Mouse (Mus musculus) hindbrain, embryonic 10.5 days (tissue): ENCODE measurements at regions not wholly inside any gene's neighbourhood (a gene's known extent, or its start where the extent isn't known, plus 50 kb on each side); places are given as distances from the start of the nearest gene placed in this dataset.
A peak's percentile ranks its signal among the peaks of the same experiment; 100 is the strongest.

Source experiments
- DNase-seq: peaks from one replicate; pipeline ENCODE4 v3.0.0-alpha.2; 2017; ENCODE audit warnings: low spot score
- H3K27ac ChIP-seq: fragments of 300-500 bp; sonication (generic); 2 replicates; pipeline ENCODE4 v1.5.1; 2016; ENCODE audit warnings: mild to moderate bottlenecking, moderate library complexity
- H3K27me3 ChIP-seq: fragments of 300-500 bp; sonication (generic); 2 replicates; pipeline ENCODE4 v1.6.1; 2016; ENCODE audit warnings: mild to moderate bottlenecking; ENCODE audit not compliant: poor library complexity, insufficient read depth, severe bottlenecking
- H3K36me3 ChIP-seq: fragments of 300-500 bp; sonication (generic); 2 replicates; pipeline ENCODE4 v1.6.1; 2016; ENCODE audit warnings: mild to moderate bottlenecking, moderate library complexity
- H3K4me1 ChIP-seq: fragments of 300-500 bp; sonication (generic); replicated peaks from 2 replicates; pipeline ENCODE4 v1.6.1; 2016; ENCODE audit warnings: mild to moderate bottlenecking
- H3K4me3 ChIP-seq: fragments of 300-500 bp; sonication (generic); 2 replicates; pipeline ENCODE4 v1.5.1; 2016; ENCODE audit warnings: mild to moderate bottlenecking, moderate library complexity
- H3K9me3 ChIP-seq: fragments of 300-500 bp; sonication (generic); 2 replicates; pipeline ENCODE4 v1.6.1; 2016; ENCODE audit warnings: mild to moderate bottlenecking, moderate library complexity
- WGBS: fragments of 180-500 bp; shearing (Covaris S2); methylation state at CpG from one replicate; pipeline ENCODE4 v1.1.7; 2016; 5-methylcytosine and 5-hydroxymethylcytosine counted together

DNA sequence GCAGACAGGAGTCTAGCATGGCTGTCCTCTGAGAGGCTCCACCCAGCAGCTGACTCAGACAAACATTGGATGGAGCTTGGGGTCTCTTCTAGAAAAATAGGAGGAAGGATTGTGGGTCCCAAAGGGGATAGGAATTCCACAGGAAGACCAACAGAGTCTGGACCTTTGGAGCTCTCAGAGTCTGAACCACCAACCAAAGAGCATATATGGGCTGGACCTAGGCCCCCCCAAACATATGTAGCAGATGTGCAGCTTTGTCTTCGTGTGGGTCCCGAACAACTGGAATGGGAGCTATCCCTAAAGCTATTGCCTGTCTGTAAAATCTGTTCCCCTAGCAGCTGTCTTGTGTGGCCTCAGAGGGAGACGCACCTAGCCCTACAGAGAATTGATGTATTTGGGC, 50.1 kb upstream of the Cpm start:
- Histone ChIP-seq H3K27ac (no peak overlapping the region), H3K27me3 (no peaks in the 10 kb centered on the region), H3K4me3 (no peak overlapping the region), H3K36me3 (no peaks in the 10 kb centered on the region), H3K4me1 (peaks cover 13% of the 10 kb centered on the region), H3K9me3 (no peaks in the 10 kb centered on the region)
- no peak for DNase-seq
- 87% methylated on average over 3 of the region's 3 CpGs for WGBS

GRCm38 (mm10) chr10:117578696-117579146, 50.6 kb upstream of the Cpm start:
- Histone ChIP-seq H3K27me3 (no peaks in the 10 kb centered on the region), H3K36me3 (no peaks in the 10 kb centered on the region), H3K27ac (no peak overlapping the region), H3K4me1 (peaks cover 13% of the 10 kb centered on the region), H3K4me3 (no peak overlapping the region), H3K9me3 (no peaks in the 10 kb centered on the region)
- DNase-seq = no peak
- 84% methylated on average over 4 of the region's 4 CpGs for WGBS

GRCm38 (mm10) chr10:117577970-117578695, 51.2 kb upstream of the Cpm start:
- Histone ChIP-seq H3K4me3 (no peak overlapping the region), H3K9me3 (no peaks in the 10 kb centered on the region), H3K4me1 (peaks cover 13% of the 10 kb centered on the region), H3K27ac (no peak overlapping the region), H3K27me3 (peaks cover under 1% of the 10 kb centered on the region), H3K36me3 (no peaks in the 10 kb centered on the region)
- 95% methylated on average over 4 of the region's 4 CpGs for WGBS
- DNase-seq = no peak

- H3K27ac ChIP-seq = no peak overlapping the region
- 93% methylated on average over 8 of the region's 8 CpGs for WGBS
- H3K27me3 ChIP-seq = peaks cover 11% of the 10 kb centered on the region
- H3K4me1 ChIP-seq = peaks cover 23% of the 10 kb centered on the region
- no peaks in the 10 kb centered on the region for H3K9me3 ChIP-seq
- H3K36me3 ChIP-seq = no peaks in the 10 kb centered on the region
- no peak overlapping the region for H3K4me3 ChIP-seq
- no peak for DNase-seq
Observed at GRCm38 (mm10) chr10:117576881-117577730, 52.2 kb upstream of the Cpm start.

DNA sequence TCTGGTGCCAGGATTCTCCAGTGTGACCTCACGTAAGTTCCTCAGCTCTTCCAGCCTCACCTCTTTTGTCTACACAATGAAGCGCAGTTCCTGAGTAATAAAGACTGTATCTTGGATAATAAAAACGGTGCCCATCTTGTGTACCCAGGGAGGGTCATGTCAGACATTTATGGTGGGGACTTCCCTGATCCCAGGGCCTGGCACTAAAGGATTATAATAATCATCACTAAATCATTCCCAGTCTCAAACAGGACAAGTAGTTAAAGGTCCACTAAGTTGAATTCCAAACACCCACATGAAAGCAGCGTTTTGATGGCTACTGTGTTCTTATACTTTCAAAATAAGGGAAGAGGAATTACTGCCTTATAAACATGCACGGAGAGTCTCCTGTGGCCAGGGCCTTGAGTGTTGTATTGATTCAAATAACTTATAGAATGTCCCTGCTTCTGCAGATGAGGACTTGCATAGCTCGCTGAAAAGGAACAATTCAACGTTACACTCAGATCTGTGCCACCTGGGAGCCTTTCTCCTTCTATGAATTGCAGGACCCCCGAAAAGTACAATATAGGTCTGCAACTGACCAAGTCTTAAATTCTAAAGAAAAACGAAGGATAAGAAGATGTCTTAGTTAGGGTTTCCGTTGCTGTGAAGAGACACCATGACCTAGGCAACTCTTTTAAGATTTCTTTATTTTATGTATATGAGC, 53.0 kb upstream of the Cpm start:
- Histone ChIP-seq H3K27ac (no peak overlapping the region), H3K9me3 (no peaks in the 10 kb centered on the region), H3K4me3 (no peak overlapping the region), H3K4me1 (peaks cover 31% of the 10 kb centered on the region), H3K27me3 (peaks cover 19% of the 10 kb centered on the region), H3K36me3 (no peaks in the 10 kb centered on the region)
- DNase-seq = no peak
- 89% methylated on average over 10 of the region's 10 CpGs for WGBS

GRCm38 (mm10) chr10:117575404-117576153, 53.7 kb upstream of the Cpm start:
- Histone ChIP-seq H3K4me3 (no peak overlapping the region), H3K9me3 (no peaks in the 10 kb centered on the region), H3K27me3 (peaks cover 25% of the 10 kb centered on the region), H3K4me1 (peaks cover 38% of the 10 kb centered on the region), H3K36me3 (no peaks in the 10 kb centered on the region), H3K27ac (no peak overlapping the region)
- WGBS = 64% methylated on average over 14 of the region's 14 CpGs
- DNase-seq = no peak

- Histone ChIP-seq H3K36me3 (no peaks in the 10 kb centered on the region), H3K4me1 (peaks cover 36% of the 10 kb centered on the region), H3K9me3 (no peaks in the 10 kb centered on the region), H3K27me3 (peaks cover 31% of the 10 kb centered on the region), H3K27ac (no peak overlapping the region), H3K4me3 (no peak overlapping the region)
- 95% methylated on average over 3 of the region's 3 CpGs for WGBS
- no peak for DNase-seq
Observed at GRCm38 (mm10) chr10:117574915-117575314, 54.4 kb upstream of the Cpm start.

DNA sequence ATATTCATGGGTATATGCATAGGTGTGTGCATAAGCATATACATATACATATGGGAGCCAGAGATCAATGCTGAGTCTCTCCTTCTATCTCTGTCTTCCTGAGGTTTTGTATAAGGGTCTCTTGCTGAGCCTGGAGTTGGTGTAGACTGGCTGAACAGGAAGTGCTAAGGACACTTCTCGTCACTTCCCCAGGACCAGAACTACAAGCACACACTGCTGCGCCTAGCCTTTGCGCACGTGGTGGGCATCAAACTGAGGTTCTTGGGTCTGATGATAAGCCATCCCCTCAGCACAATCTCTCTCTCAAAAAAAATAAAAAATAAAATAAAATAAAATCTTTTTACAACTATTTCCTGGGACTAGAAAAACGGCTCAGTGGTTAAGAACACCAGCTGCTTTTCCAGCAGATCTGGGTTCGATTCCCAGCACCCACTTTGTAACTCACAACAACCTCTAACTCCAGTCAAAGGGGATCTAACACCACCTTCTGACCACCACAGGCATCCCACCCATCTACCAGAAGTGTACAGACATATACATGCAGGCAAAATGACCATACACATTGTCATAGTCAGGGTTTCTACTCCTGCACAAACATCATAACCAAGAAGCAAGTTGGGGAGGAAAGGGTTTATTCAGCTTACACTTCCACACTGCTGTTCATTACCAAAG, 55.1 kb upstream of the Cpm start:
- DNase-seq = no peak
- Histone ChIP-seq H3K27ac (no peak overlapping the region), H3K36me3 (no peaks in the 10 kb centered on the region), H3K9me3 (no peaks in the 10 kb centered on the region), H3K4me3 (no peak overlapping the region), H3K27me3 (peaks cover 38% of the 10 kb centered on the region), H3K4me1 (peaks cover 33% of the 10 kb centered on the region)
- 91% methylated on average over 6 of the region's 6 CpGs for WGBS

DNA sequence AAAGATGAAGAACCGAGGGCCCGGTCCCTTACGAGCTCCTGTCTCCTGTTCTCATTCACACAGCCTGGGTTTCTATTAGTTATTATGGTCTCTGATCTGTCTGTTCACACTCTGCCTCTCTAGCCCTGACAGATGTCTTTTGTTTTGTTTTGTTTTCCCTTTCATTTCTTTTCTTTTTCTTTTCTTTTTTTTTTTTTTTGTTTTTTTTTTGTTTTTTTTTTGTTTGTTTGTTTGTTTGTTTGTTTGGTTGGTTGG, 55.8 kb upstream of the Cpm start:
- H3K27me3 ChIP-seq = peaks cover 38% of the 10 kb centered on the region
- no peaks in the 10 kb centered on the region for H3K9me3 ChIP-seq
- DNase-seq = no peak
- no peak overlapping the region for H3K27ac ChIP-seq
- WGBS = 81% methylated on average over 3 of the region's 3 CpGs
- no peaks in the 10 kb centered on the region for H3K36me3 ChIP-seq
- no peak overlapping the region for H3K4me3 ChIP-seq
- H3K4me1 ChIP-seq = peaks cover 33% of the 10 kb centered on the region

DNA sequence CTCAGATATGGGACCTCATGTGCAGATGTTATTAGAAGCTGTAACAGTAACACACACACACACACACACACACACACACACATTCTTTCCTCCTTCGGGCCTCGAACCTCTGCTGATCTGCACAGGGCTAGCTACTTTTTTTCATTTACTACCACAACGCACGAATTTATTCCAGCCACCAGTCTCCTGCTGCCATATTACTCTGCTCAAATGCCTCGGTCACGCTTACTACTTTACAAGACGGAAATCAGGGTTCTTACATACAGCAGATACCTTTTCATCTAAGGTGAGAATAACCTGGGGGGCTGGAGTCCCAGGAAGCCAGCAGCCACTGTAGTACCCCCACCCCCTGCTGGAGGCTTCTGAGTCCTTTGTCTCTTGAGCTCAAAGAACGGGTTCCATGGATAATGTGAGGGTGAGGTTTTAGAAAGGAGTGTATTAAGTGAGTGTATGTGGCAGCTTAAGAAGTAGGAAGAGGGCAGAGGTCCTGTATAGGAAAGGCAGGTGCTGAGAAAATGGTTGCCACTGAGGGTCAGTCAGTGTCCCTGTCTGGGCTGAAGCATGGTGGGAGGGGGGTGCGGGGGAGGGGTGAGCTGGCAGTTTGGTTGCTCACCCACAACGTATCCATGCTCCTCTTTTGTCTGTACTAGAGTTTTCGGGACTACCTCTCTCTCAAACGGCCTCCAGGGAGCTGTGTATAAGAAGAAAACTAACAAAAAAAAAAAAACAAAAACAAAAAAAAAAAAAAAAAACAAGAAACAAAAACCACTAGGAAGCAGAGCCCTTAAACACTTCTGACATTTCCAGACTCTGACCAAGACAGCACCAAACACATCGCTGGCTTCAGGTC, 56.3 kb upstream of the Cpm start:
- no peak overlapping the region for H3K27ac ChIP-seq
- H3K4me1 ChIP-seq = peaks cover 33% of the 10 kb centered on the region
- peaks cover 38% of the 10 kb centered on the region for H3K27me3 ChIP-seq
- H3K4me3 ChIP-seq = no peak overlapping the region
- 43% methylated on average over 13 of the region's 13 CpGs for WGBS
- H3K9me3 ChIP-seq = no peaks in the 10 kb centered on the region
- no peak for DNase-seq
- no peaks in the 10 kb centered on the region for H3K36me3 ChIP-seq

DNA sequence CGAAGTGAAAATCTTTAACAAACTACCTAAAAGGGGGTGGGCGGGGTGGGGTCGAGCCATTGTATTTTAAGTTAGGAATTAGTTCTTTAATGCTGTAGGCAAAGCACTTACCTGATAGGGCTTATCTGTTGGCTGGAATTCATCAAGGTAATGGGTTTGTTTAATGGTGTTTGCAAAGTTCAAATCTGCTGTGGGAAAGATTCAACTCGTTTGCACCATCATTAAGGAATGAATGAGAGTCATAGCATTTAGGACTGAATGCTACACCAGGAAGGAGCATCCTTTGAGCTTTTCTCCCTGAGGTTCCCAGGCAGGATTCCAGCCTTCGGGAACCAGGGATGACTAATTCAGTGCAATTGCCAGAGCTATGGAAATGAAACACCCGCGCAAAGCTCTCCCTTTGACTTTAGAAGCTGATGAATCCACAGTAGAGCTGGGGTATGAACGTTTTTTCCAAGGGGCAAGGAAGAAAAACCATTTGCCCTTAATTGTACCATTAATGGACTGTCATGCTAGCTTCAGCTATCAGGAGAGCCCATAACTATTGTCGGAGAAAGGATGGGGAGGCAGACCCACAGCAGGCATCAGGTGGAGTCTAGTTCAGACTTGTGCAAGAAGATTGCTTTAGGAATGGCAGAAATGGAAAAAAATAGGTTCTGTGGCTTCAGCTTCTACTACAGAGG, 57.3 kb upstream of the Cpm start:
- H3K36me3 ChIP-seq = no peaks in the 10 kb centered on the region
- peaks cover 38% of the 10 kb centered on the region for H3K27me3 ChIP-seq
- WGBS = 16% methylated on average over 9 of the region's 9 CpGs
- H3K9me3 ChIP-seq = no peaks in the 10 kb centered on the region
- no peak overlapping the region for H3K27ac ChIP-seq
- H3K4me3 ChIP-seq = peak overlapping the region; percentile 53
- DNase-seq = no peak
- peaks cover 33% of the 10 kb centered on the region for H3K4me1 ChIP-seq
